Mouse (Mus musculus) C2C12 (cell line): ENCODE measurements around the gene Camkk2.

ENCODE experiments used
- CEBPB ChIP-seq: IDR thresholded peaks from one replicate; pipeline ENCODE4 v1.6.1; 2011; ENCODE audit warnings: low read depth, mild to moderate bottlenecking, control low read depth, moderate library complexity
- CTCF ChIP-seq: IDR thresholded peaks from one replicate; pipeline ENCODE4 v1.5.1; 2011; ENCODE audit not compliant: control insufficient read depth, insufficient read depth, insufficient read length
- MYOD1 ChIP-seq: IDR thresholded peaks from one replicate; pipeline ENCODE4 v1.6.1; 2011; ENCODE audit warnings: low read depth; ENCODE audit not compliant: control insufficient read depth, insufficient read length
- USF1 ChIP-seq: IDR thresholded peaks from one replicate; pipeline ENCODE4 v1.6.1; 2011; ENCODE audit warnings: low read depth, mild to moderate bottlenecking, control low read depth, moderate library complexity

- no peak for TF ChIP-seq CTCF
- no peak for TF ChIP-seq USF1
- no peak for TF ChIP-seq CEBPB
- TF ChIP-seq MYOD1, result no peak
These were observed 11.9 kb downstream of the Camkk2 start for GRCm38 (mm10) chr5:122767283-122767682.
